Mouse (Mus musculus): ENCODE measurements around the gene Taf4. TPM values are rescaled to one million over a fixed set of nuclear protein-coding genes. Genes with fewer than 3 reads are reported as not detected.

Gene Taf4
- total RNA-seq, 2 experiments from 2014 or later = 15.8 to 24.3 TPM

- intact Hi-C loops (cut with DNase I) = no loop called here
- no peak for DNase-seq (ENCODE audit: low spot score in 2 of 2)
These were observed 10.1 kb upstream of the Taf4 start for GRCm38 (mm10) chr2:179986437-179987022.

GRCm38 (mm10) chr2:179985695-179986094 is 9.2 kb upstream of the Taf4 start:
- intact Hi-C loops (cut with DNase I) = no loop called here
- DNase-seq (ENCODE audit: low spot score in 2 of 2) = no peak

- intact Hi-C loops (cut with DNase I) = no loop called here
- DNase-seq (ENCODE audit: low spot score in 2 of 2) = no peak
These were observed 8.4 kb upstream of the Taf4 start for GRCm38 (mm10) chr2:179984830-179985229.

GRCm38 (mm10) chr2:179982715-179983114 is 6.3 kb upstream of the Taf4 start:
- no peak for DNase-seq (ENCODE audit: low spot score in 2 of 2)

GRCm38 (mm10) chr2:179980616-179981015 is 4.2 kb upstream of the Taf4 start:
- DNase-seq (ENCODE audit: low spot score in 2 of 2) = no peak
- intact Hi-C loops (cut with DNase I) = no loop called here

More at GRCm38 (mm10) chr2:179982715-179983114, 6.3 kb upstream of the Taf4 start:
- intact Hi-C loops (cut with DNase I) = no loop called here

- DNase-seq (ENCODE audit: low spot score in 2 of 2) = peak; percentile 26 to 39
- intact Hi-C loops (cut with DNase I) = loop anchor here (5.0 to 10.0 kb wide), 2 partner anchors 62 to 275 kb away; partner anchors contain the start of genes Psma7, Rps21 and Ss18l1
These were observed 3.4 kb upstream of the Taf4 start for GRCm38 (mm10) chr2:179979836-179980235.

GRCm38 (mm10) chr2:179978250-179978649 is 1.8 kb upstream of the Taf4 start:
- intact Hi-C loops (cut with DNase I) = loop anchor here (5.0 to 10.0 kb wide), 2 partner anchors 64 to 277 kb away; partner anchors contain the start of genes Psma7, Rps21 and Ss18l1
- no peak for DNase-seq (ENCODE audit: low spot score in 2 of 2)

GRCm38 (mm10) chr2:179977344-179978025 is 1.0 kb upstream of the Taf4 start:
- peak; percentile 35 to 44 for DNase-seq (ENCODE audit: low spot score in 2 of 2)
- intact Hi-C loops (cut with DNase I) = loop anchor here (2.0 to 10.0 kb wide), 3 partner anchors 61 to 277 kb away; partner anchors contain the start of genes Psma7, Rps21 and Ss18l1

- intact Hi-C loops (cut with DNase I) = loop anchor here (1.0 to 10.0 kb wide), 4 partner anchors 48 to 279 kb away; partner anchors contain the start of genes Lsm14b, Psma7, Rps21 and Ss18l1
- DNase-seq (ENCODE audit: low spot score in 2 of 2) = peak in 1 of 2 experiments; percentile 31
These were observed 185 bp downstream of the Taf4 start for GRCm38 (mm10) chr2:179976295-179976627.

- DNase-seq (ENCODE audit: low spot score in 2 of 2) = no peak
- intact Hi-C loops (cut with DNase I) = loop anchor here (1.0 to 10.0 kb wide), 4 partner anchors 48 to 279 kb away; partner anchors contain the start of genes Lsm14b, Psma7, Rps21 and Ss18l1
These were observed 595 bp downstream of the Taf4 start for GRCm38 (mm10) chr2:179975851-179976250.

GRCm38 (mm10) chr2:179974651-179975471 is 1.6 kb downstream of the Taf4 start:
- intact Hi-C loops (cut with DNase I) = loop anchor here (5.0 to 10.0 kb wide), 2 partner anchors 67 to 280 kb away; partner anchors contain the start of genes Psma7, Rps21 and Ss18l1
- peak; percentile 24 to 31 for DNase-seq (ENCODE audit: low spot score in 2 of 2)

- DNase-seq (ENCODE audit: low spot score in 2 of 2) = no peak
- intact Hi-C loops (cut with DNase I) = loop anchor here (10.0 kb wide), 1 partner anchor 281 kb away; the partner anchor contains the start of gene Rps21
These were observed 2.4 kb downstream of the Taf4 start for GRCm38 (mm10) chr2:179973871-179974628.

GRCm38 (mm10) chr2:179972406-179972805 is 4.0 kb downstream of the Taf4 start:
- DNase-seq (ENCODE audit: low spot score in 2 of 2) = no peak
- intact Hi-C loops (cut with DNase I) = loop anchor here (10.0 kb wide), 1 partner anchor 282 kb away; the partner anchor contains the start of gene Rps21

GRCm38 (mm10) chr2:179971891-179972290 is 4.6 kb downstream of the Taf4 start:
- intact Hi-C loops (cut with DNase I) = loop anchor here (10.0 kb wide), 1 partner anchor 283 kb away; the partner anchor contains the start of gene Rps21

GRCm38 (mm10) chr2:179969137-179969536 is 7.3 kb downstream of the Taf4 start:
- intact Hi-C loops (cut with DNase I) = no loop called here
- no peak for DNase-seq (ENCODE audit: low spot score in 2 of 2)

More at GRCm38 (mm10) chr2:179971891-179972290, 4.6 kb downstream of the Taf4 start:
- no peak for DNase-seq (ENCODE audit: low spot score in 2 of 2)

- intact Hi-C loops (cut with DNase I) = no loop called here
- DNase-seq (ENCODE audit: low spot score in 2 of 2) = no peak
These were observed 8.8 kb downstream of the Taf4 start for GRCm38 (mm10) chr2:179967633-179968032.

GRCm38 (mm10) chr2:179961420-179961819 is 15.0 kb downstream of the Taf4 start:
- intact Hi-C loops (cut with DNase I) = no loop called here
- DNase-seq (ENCODE audit: low spot score in 2 of 2) = no peak

- no peak for DNase-seq (ENCODE audit: low spot score in 2 of 2)
- intact Hi-C loops (cut with DNase I) = no loop called here
These were observed 16.1 kb downstream of the Taf4 start for GRCm38 (mm10) chr2:179960327-179960726.

- DNase-seq (ENCODE audit: low spot score in 2 of 2) = no peak
- intact Hi-C loops (cut with DNase I) = no loop called here
These were observed 17.1 kb downstream of the Taf4 start for GRCm38 (mm10) chr2:179959391-179959790.
